Mouse (Mus musculus) thymus, postnatal 0 days (tissue): ENCODE measurements around the gene Slc12a9. TPM values are rescaled to one million over a fixed set of nuclear protein-coding genes. Genes with fewer than 3 reads are reported as not detected.
"Not testable (repeated sequence)": the region's sequence is repeated elsewhere in the genome, so short reads cannot be mapped to it uniquely, and the experiment has no call there.

Experiments used
- DNase-seq: peaks from one replicate; pipeline ENCODE4 v3.0.0-alpha.2; 2015; ENCODE audit warnings: low spot score
- microRNA-seq: library from miRNA; unstranded; fragments of <30 nt; microRNA quantifications from one replicate; pipeline ENCODE4, GENCODE M21; 2016; ENCODE audit warnings: borderline number of aligned reads
- polyA plus RNA-seq: library from polyadenylated mRNA; unstranded; fragments of >200 nt; fragmentation: Nextera tagmentation; extraction: Ambion mirVana; gene quantifications from 2 replicates; pipeline ENCODE4 v1.2.1, GENCODE M21; 2015

Slc12a9 gene
- polyA plus RNA-seq, 1 experiment from 2014 or later, result 9.5 TPM

DNA sequence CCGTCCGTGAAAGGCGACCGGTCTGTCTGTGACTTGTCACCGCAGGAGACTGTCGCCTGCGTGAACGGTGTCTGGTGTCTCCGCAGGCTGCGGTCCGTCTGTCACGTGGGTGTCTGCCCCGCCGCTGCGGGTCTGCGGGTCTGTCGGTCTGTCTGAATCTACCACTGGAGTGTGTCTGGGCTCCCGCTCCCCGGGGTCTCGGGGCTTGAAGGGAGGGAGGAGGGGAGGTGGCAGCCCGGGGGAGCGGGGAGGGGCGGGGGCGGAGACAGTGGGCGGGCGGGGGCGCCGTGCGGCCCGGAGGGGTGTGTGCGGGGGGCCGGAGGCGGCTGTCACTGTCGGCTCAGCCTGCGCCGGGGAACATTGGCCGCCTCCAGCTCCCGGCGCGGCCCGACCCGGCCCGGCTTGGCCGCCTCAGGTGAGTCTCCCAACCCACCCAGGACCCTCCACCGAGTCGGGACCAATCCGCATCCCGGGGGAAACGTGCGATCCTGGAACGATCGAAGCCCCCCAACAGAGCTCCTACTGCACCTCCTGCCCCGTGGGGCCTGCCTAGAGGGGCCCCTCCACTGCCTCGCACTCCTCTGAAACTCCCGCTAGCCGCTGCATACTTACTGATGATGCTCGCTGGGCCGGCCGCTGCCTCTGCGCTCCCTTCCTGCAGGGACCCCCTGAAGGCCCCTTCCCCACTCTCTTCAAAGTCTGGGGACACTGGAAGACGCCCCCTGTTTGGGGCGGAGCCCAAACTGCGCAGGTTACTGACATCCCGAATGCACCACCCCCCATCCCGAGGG, 45.2 kb downstream of the Slc12a9 start:
- DNase-seq, result no peak

DNA sequence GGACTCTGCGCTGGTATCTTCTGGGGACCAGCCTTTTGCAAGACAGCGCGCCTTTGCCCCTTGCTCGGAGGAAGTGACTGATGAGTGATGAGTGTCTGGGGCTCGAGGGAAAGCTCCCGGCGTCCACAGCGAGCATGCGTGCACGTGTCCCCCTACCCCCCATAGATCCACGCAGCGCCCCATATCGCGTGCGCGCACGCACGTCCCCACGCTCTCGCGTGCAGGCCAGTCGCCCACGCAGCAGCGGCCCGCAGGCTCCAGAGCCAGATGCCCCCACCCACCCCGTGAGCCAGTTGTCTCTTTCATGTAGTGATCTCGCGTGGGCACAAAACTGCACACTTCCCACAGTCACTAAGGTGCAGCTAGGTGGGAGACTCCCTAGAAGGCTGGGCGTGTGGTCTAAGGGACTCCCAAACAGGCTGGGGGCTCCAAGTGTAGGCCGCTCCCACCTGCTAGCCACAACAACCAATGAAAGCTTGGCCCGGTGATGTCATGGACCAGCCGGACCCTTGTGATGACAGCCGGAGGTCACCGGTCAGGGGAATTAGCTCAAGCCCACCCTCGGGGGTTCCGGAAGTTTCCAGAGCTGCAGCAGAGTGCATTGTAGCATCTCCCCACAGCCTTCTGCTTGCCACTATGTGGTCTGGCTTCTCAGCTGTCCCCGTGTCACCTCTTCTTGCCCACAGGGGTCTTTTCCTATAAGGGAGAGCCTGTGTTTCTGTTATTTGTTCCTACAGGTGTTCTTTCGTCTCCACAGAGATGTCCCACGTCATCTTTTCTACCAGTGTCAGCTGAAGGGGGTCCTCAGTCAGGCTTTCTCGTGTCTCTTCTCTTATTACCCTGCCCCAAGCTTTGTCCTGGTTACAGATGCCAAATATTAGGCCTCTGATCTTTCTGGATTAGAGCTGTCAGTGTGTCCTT, 46.1 kb downstream of the Slc12a9 start, which contains the start of gene Ache:
Gene Ache, plus strand, starts transcription at position 488 of the 921 bp plus-strand sequence.
- DNase-seq, result peak; percentile 30

DNA sequence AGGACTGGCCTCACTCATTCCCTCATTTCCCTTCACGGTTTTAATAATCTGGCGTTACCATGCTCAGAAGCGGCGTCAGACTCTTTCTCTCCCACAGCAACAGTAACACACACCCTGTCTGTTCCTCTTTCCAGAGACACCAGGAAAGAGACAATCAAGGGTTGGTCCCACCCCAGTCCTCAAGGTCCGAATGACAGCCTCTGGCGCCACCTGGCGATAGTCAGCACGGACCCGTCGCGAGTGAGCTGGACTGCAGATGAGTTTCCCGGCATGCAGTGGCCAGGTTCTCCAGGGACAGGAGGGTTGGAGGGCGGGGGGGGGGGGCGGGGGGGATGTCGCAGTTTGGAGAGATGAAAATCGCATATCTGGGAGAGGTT, 46.8 kb downstream of the Slc12a9 start:
- peak; percentile 69 for DNase-seq

DNA sequence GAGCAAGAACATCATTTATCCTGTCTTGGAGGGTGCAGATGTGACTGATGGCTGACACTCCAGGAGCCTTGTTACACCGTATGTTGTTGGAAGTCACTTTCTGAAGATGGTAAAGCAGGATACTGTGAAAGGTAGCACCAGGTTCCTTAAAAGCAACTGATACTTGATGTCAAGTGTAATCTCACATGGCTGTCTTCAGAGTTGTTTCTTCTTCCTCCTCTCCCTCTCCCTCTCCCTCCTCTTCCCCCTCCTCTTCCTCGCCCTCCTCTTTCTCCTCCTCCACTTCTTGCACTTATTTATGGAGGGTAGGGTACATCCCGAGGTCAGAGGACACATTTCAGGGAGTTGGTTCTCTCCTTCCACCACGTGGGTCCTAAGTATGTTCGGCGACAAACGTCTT, 47.4 kb downstream of the Slc12a9 start:
- no peak for DNase-seq

DNA sequence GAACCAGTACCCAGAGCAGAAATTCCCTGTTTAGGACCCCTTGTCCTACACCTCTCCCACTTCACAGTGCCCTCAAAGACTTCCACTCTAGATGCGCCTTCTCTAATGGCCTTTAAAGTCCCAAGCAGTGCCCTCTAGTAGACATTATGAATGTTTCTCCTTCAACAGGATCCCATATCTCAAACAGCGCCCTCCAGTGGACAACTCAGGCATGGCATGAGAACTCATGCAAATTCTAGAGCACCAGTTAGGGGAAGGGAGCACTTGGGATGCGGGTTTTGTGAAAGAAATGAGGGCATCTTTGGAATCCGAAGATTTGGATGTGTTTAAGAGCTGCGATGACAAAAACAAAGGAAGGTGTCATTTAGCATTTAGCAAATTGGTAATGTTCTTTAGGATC, 48.4 kb downstream of the Slc12a9 start:
- peak; percentile 49 for DNase-seq

DNA sequence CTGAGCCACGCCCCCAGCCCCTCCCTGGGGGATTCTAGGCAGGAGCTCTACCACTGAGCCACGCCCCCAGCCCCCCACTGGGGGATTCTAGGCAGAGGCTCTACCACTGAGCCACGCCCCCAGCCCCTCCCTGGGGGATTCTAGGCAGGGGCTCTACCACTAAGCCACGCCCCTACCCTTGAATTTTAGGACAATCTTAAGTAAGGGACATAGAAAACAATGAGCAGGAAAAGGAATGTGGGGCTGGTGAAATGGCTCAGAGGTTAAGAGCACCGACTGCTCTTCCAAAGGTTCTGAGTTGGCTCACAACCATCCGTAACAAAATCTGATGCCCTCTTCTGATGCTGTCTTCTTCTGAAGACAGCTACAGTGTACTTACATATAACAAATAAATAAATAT, 49.0 kb downstream of the Slc12a9 start:
- not testable (repeated sequence) for DNase-seq

DNA sequence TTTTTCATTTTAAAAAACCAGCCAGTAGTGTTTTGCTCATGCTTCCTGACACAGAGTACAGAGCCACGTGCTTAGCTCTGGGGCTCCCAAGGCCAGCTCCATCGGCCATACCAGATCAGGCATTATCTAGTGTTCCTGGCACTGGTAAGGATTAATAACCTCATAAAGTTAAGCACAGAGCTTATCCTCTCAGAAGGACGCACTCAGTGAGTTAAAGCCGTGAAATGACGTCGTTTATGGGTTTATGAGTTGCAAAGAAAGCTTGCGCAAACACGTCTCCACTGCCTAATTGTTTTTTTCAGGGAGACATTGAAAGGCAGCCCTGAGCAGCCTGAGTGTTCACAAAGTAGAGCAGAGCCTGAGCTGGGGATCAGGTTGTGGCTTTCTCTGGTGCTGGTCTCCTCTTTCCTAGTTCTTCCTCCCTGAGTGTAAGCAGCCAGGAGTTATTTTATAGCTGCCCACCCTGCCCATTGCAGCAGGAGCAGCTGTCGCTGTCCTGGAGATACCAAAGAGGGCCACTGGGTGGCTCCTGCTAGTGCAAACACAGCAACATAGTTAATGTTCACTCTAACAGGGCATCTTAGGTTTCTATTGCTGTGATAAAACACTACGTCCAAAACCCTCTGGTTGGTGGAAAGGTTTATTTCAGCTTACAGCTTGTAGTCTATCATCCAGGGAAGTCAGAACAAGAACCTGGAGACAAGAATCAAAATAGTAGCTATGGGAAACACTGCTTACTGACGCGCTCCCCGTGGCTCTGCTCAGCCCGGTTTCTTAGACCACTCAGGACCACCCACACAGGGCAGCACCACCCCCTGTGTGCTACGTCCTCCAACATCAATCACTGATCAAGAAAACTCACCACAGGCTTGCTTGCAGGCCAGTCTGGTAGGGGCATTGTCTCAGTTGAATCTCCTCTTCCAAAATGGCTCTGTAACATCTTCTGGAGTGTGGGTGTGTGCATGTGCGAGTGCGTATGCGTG, 55.7 kb downstream of the Slc12a9 start:
- no peak for DNase-seq

DNA sequence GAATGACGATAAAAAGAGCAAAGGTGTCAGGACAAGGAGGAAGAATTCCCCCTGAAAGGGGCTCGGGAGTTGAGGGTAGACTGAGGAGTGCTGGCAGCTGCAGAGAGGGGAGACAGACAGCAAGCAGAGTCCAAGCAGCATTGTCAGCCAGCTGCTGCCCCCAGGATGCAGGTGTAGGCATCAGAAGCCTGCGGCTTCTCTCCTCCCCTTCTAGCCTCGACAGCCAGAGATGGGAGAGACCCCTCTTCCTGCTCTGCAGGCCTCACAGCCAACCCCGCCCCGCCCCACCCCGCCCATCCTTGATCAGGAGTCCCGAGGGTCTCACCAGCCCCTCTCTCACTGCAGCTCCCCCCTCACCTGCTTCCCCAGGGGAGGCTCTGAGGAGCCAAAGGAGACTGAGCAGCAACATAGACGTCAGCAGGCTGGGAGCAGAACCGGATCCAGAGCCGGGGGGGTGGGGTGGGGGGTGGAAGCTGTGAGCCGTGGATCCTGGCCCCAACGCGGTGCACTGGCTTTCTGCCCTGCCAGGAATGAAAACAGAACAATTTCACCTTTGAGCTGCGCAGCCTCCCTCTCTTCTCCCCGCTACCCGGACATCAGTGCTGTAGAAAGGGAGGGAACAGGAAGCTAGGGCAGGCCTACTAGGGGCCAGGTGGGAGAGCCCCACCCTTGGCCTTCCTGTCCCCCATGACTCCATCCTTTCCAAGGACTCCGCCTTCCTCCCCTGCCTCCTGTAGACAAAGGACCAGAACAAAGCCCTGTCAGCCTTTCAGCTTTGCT, 65.1 kb downstream of the Slc12a9 start:
- peak; percentile 54 for DNase-seq

DNA sequence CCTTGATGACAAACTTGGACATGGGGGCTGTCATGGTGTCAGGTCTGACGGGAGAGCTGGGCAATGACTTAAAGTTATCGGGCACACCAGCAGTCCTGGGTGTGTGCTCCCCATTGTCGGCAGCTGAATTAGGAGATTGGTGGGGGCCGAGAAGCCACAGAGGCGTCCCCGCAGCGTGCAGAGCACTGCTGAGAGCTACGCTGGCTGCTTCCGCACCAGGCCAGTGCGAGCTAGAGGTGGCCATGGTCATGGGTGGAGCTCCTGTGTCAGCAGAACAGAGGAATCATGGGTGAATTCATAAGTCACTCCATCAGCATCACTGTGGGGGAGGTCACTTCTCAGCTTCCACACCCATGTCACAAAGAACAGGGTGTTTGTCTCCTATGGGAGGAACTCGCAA, 68.6 kb downstream of the Slc12a9 start:
- no peak for DNase-seq

Small RNA genes lying within 50 kb of the gene (microRNA-seq; reads per million reads assigned to microRNA genes)
- gene Mir7036 (not detected), gene Mir8116 (not detected)

Other genes starting within 250 kb of the Slc12a9 start
- gene Trim56, start 217.4 kb downstream of the Slc12a9 start, polyA plus RNA-seq, result 13.0 and 18.0 TPM in 2 replicates
- gene Muc3, start 184.3 kb downstream of the Slc12a9 start, polyA plus RNA-seq, result 0.36 and 0.46 TPM in 2 replicates
- gene Muc3a, start 121.2 kb downstream of the Slc12a9 start, polyA plus RNA-seq, result 1.7 TPM in 2 replicates
- 25.9 and 26.3 TPM in 2 replicates for gene Ache, start 46.1 kb downstream of the Slc12a9 start, polyA plus RNA-seq
- 16.6 and 21.0 TPM in 2 replicates for gene Ufsp1, start 39.0 kb downstream of the Slc12a9 start, polyA plus RNA-seq
- gene Srrt, start 25.9 kb downstream of the Slc12a9 start, polyA plus RNA-seq, result 114 and 118 TPM in 2 replicates
- 17.1 and 17.4 TPM in 2 replicates for gene Trip6, start 19.2 kb downstream of the Slc12a9 start, polyA plus RNA-seq
- gene Ephb4, start 16.5 kb upstream of the Slc12a9 start, polyA plus RNA-seq, result 6.6 and 8.0 TPM in 2 replicates
- 0.01 and 0.08 TPM in 2 replicates for gene Zan, start 143.5 kb upstream of the Slc12a9 start, polyA plus RNA-seq
- 84.6 and 90.0 TPM in 2 replicates for gene Pop7, start 168.9 kb upstream of the Slc12a9 start, polyA plus RNA-seq
- gene Gigyf1, start 185.0 kb upstream of the Slc12a9 start, polyA plus RNA-seq, result 10.5 and 15.9 TPM in 2 replicates
- not detected in 2 replicates for gene Epo, start 199.6 kb upstream of the Slc12a9 start, polyA plus RNA-seq
- gene Gnb2, start 199.9 kb upstream of the Slc12a9 start, polyA plus RNA-seq, result 425 and 451 TPM in 2 replicates
- 0.14 TPM in 1 of 2 replicates, not detected in the other for gene Actl6b, start 219.9 kb upstream of the Slc12a9 start, polyA plus RNA-seq
- 0.98 and 1.2 TPM in 2 replicates for gene Tfr2, start 236.2 kb upstream of the Slc12a9 start, polyA plus RNA-seq